Mouse (Mus musculus) splenic B cell, adult 2 months (primary cell): ENCODE measurements around the gene Itpkc.
"Not testable (repeated sequence)": the region's sequence is repeated elsewhere in the genome, so short reads cannot be mapped to it uniquely, and the experiment has no call there.

ENCODE experiments used
- DNase-seq: peaks from one replicate; pipeline ENCODE4 v3.0.0-alpha.2; 2011; ENCODE audit warnings: low read depth, low spot score
- H3K27me3 ChIP-seq: 2 replicates; pipeline ENCODE4 v1.6.1; 2012; ENCODE audit warnings: mild to moderate bottlenecking, low read length, moderate library complexity, mixed read lengths; ENCODE audit not compliant: control insufficient read depth, poor library complexity, insufficient read depth, severe bottlenecking
- H3K36me3 ChIP-seq: 2 replicates; pipeline ENCODE4 v1.6.1; 2012; ENCODE audit warnings: mild to moderate bottlenecking, low read length, moderate library complexity, mixed read lengths; ENCODE audit not compliant: control insufficient read depth, poor library complexity, insufficient read depth, severe bottlenecking

Gene Itpkc

GRCm38 (mm10) chr7:27257046-27257851 lies 28.8 kb upstream of the Itpkc start:
- no peaks in the 10 kb centered on the region for H3K27me3 ChIP-seq
- DNase-seq: no peak
- H3K36me3 ChIP-seq: no peaks in the 10 kb centered on the region; the same call in 1 of the 2 replicates

- peak; percentile 41 for DNase-seq
- Histone ChIP-seq H3K27me3 (no peaks in the 10 kb centered on the region), H3K36me3 (no peaks in the 10 kb centered on the region; the same call in 1 of the 2 replicates)
These were observed 27.3 kb upstream of the Itpkc start for GRCm38 (mm10) chr7:27255721-27256120.

- no peaks in the 10 kb centered on the region; the same call in 1 of the 2 replicates for H3K36me3 ChIP-seq
- no peak for DNase-seq
- no peaks in the 10 kb centered on the region for H3K27me3 ChIP-seq
These were observed 23.5 kb upstream of the Itpkc start for GRCm38 (mm10) chr7:27251946-27252345.

GRCm38 (mm10) chr7:27249928-27250327 lies 21.5 kb upstream of the Itpkc start:
- DNase-seq: no peak
- Histone ChIP-seq H3K27me3 (no peaks in the 10 kb centered on the region), H3K36me3 (no peaks in the 10 kb centered on the region; the same call in none of the 2 replicates)

GRCm38 (mm10) chr7:27249146-27249545 lies 20.7 kb upstream of the Itpkc start:
- peak; percentile 56 for DNase-seq
- Histone ChIP-seq H3K27me3 (no peaks in the 10 kb centered on the region), H3K36me3 (no peaks in the 10 kb centered on the region; the same call in none of the 2 replicates)

GRCm38 (mm10) chr7:27244088-27244487 lies 15.6 kb upstream of the Itpkc start:
- not testable (repeated sequence) for H3K36me3 ChIP-seq, H3K27me3 ChIP-seq
- peak; percentile 63 for DNase-seq

- Histone ChIP-seq H3K36me3 (no peaks in the 10 kb centered on the region; the same call in none of the 2 replicates), H3K27me3 (no peaks in the 10 kb centered on the region)
- no peak for DNase-seq
These were observed 14.8 kb upstream of the Itpkc start for GRCm38 (mm10) chr7:27243211-27243610.

GRCm38 (mm10) chr7:27238568-27238967 lies 10.1 kb upstream of the Itpkc start:
- H3K36me3 ChIP-seq: no peaks in the 10 kb centered on the region; the same call in none of the 2 replicates
- DNase-seq: no peak
- H3K27me3 ChIP-seq: no peaks in the 10 kb centered on the region

- Histone ChIP-seq H3K36me3 (no peaks in the 10 kb centered on the region; the same call in none of the 2 replicates), H3K27me3 (no peaks in the 10 kb centered on the region)
- DNase-seq: no peak
These were observed 9.1 kb upstream of the Itpkc start for GRCm38 (mm10) chr7:27237527-27237926.

GRCm38 (mm10) chr7:27235726-27236125 lies 7.3 kb upstream of the Itpkc start:
- DNase-seq: no peak
- H3K27me3 ChIP-seq: no peaks in the 10 kb centered on the region

GRCm38 (mm10) chr7:27233300-27233699 lies 4.8 kb upstream of the Itpkc start:
- no peak for DNase-seq
- Histone ChIP-seq H3K27me3 (no peaks in the 10 kb centered on the region), H3K36me3 (no peaks in the 10 kb centered on the region; the same call in 1 of the 2 replicates)

More at GRCm38 (mm10) chr7:27235726-27236125, 7.3 kb upstream of the Itpkc start:
- H3K36me3 ChIP-seq: no peaks in the 10 kb centered on the region; the same call in none of the 2 replicates

- Histone ChIP-seq H3K36me3 (no peaks in the 10 kb centered on the region; the same call in 1 of the 2 replicates), H3K27me3 (no peaks in the 10 kb centered on the region)
- DNase-seq: peak; percentile 96
These were observed 4.4 kb upstream of the Itpkc start, which contains the start of gene Coq8b for GRCm38 (mm10) chr7:27232781-27233281. TSS of gene Coq8b (plus strand) at chr7:27233023.

GRCm38 (mm10) chr7:27231693-27232331 lies 3.4 kb upstream of the Itpkc start:
- no peaks in the 10 kb centered on the region; the same call in 1 of the 2 replicates for H3K36me3 ChIP-seq
- no peak for DNase-seq
- no peaks in the 10 kb centered on the region for H3K27me3 ChIP-seq

- Histone ChIP-seq H3K36me3 (no peaks in the 10 kb centered on the region; the same call in 1 of the 2 replicates), H3K27me3 (no peaks in the 10 kb centered on the region)
- DNase-seq: peak; percentile 59
These were observed 2.3 kb upstream of the Itpkc start for GRCm38 (mm10) chr7:27230781-27231180.

- Histone ChIP-seq H3K36me3 (no peaks in the 10 kb centered on the region; the same call in 1 of the 2 replicates), H3K27me3 (no peaks in the 10 kb centered on the region)
- DNase-seq: no peak
These were observed 404 bp upstream of the Itpkc start for GRCm38 (mm10) chr7:27228865-27229264.
